Mouse (Mus musculus): ENCODE measurements at regions not wholly inside any gene's neighbourhood (a gene's known extent, or its start where the extent isn't known, plus 50 kb on each side); places are given as distances from the start of the nearest gene placed in this dataset.

DNA sequence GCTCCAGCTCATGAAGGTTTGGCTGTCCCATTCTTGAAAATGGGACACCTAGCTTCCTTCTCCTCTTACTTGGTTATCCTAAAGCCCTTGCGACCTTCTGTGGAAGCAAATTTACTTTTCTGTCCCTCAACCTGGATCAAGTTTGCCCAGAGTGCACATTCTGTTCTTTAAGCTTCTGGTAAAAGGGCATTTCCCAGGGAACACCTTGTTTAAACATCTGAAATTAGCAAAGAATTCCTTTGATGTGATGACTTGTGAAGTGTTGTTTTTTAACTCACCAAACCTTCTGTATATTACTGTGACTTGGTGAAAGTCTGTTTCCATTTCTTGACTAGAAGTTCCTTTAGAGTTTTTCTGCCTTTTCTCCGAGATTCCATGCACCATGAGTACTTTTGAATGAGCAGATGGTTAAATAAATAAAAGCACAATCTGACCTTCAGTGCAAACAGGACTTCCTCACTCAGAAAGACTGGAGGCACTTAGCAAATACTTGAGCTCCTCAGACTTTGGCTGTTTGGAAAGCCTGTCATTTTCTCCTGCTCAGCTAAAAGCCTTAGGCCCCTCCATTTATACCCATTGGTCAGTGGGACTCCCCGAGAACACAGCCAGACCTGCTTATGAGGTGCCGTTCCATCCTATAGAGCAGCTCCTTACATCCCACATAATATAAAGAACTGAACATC lies 69.3 kb upstream of the Rprm start:
- DNase-seq (ENCODE audit: low read depth, low spot score) = no peak

- DNase-seq (ENCODE audit: low read depth, low spot score) = peak; percentile 91
These were observed 73.6 kb upstream of the Rprm start for GRCm38 (mm10) chr2:54158689-54159630.

DNA sequence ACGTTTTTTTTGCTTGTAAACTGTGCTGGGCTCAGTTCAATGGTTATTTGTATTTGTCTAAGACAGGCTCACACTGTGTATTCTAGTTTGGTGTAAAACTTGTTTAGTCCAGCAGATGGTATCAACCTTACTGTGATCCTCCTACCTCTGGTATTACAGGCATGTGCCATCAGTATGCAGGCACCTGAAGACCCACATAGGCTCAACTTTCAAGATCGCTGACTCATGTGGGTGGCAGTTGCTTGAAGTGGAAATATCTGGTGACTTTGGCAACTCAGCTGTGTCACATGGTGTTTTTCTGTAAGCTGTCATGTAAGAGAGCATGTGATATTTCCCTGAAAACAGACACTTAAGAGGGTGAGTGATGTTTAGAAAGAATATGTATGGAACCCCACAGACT lies 92.2 kb upstream of the Rprm start:
- peak; percentile 5 for DNase-seq (ENCODE audit: low read depth, low spot score)

GRCm38 (mm10) chr2:54190828-54191227 lies 105.5 kb upstream of the Rprm start:
- no peak for DNase-seq (ENCODE audit: low read depth, low spot score)

GRCm38 (mm10) chr2:54198343-54198742 lies 113.0 kb upstream of the Rprm start:
- no peak for DNase-seq (ENCODE audit: low read depth, low spot score)

- DNase-seq (ENCODE audit: low read depth, low spot score) = no peak
These were observed 130.2 kb upstream of the Rprm start for GRCm38 (mm10) chr2:54215597-54215996.

DNA sequence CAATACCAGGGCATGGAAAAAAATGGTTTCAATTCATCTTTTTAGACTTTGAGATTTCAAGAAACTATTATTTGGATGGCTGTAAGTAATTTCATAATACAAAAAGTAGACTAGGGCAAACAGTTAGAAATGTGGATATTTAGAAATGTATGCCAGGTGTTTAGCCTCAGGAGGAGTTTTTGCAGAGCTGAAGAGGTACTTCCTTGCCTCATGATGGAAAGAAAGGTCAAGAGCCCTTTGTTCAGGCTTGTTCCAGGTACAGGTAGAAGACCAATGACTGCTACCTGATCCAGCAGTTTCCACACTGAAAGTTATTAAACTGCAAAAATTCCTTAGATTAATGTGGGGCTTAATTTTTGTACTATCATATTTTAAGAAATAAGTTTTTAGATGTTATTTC lies 143.3 kb upstream of the Rprm start:
- no peak for DNase-seq (ENCODE audit: low read depth, low spot score)

- DNase-seq (ENCODE audit: low read depth, low spot score) = no peak
These were observed 143.7 kb upstream of the Rprm start for GRCm38 (mm10) chr2:54229016-54229415.

GRCm38 (mm10) chr2:54236760-54237159 lies 151.4 kb upstream of the Rprm start:
- no peak for DNase-seq (ENCODE audit: low read depth, low spot score)

DNA sequence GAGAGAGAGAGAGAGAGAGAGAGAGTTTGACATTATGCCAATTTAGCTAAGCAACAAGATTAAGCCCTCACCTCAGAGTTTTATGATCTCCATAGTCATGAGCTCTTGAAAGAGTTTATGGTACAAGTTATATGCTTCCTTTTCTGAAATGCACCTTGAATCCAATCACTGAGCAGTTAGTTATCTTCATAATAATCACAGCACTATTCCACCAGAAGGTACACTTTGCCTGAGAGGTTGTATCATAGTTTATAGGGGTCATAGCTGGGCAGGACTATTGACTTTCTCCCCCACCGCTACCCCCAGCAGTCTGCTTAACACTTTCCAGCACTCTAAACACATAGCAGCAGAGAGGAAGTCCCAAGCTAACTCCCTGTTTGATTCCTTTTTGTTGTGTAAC lies 151.8 kb upstream of the Rprm start:
- no peak for DNase-seq (ENCODE audit: low read depth, low spot score)

DNA sequence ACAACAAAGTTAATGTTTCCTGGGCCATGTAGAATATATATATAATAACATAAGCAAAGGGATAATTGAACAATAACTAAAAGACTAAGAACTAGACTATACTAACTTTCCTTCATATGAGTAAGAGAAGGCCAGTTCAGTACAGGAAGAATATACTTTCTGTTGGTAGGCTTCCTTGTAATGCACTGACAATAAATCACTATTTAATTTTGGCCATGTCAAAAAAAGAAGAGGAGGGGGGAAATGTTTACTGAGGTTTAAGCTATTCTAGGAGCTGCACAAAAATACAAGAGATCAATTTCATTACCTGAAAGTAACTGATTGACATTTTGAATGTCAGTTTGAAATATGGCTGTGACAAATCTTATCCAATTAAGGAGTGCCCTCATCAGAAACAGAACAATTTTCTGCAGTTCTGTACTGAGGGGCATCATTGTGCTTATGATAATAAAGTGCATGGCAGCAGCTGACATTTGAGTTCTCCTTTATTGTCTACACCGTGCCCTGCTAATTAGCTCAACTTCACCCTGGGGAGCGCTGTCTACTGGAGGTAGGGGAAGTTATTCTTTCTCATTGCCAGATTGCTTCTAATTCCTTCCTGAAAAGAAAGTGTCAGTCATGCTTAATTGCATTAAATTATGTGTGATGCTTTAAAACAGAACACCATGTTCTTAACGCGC lies 171.2 kb upstream of the Galnt13 start:
- DNase-seq (ENCODE audit: low read depth, low spot score) = no peak

DNA sequence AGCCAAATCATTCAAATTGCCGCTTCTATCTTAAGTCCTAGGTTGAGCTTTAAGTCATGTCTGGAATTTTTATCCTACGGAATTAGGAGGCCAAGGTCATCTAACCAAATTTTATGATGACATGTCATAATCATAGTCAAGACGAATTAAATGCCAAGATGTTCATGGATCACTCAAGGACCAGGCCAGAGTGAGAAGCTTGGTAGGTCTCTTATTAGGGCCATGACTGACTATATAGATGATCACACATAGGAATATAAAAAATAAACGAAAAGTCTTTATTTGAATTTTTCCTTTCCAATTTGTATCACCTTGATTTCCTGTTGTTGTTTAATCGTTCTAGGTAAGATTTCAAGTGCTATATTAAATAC lies 170.7 kb upstream of the Galnt13 start:
- no peak for DNase-seq (ENCODE audit: low read depth, low spot score)

DNA sequence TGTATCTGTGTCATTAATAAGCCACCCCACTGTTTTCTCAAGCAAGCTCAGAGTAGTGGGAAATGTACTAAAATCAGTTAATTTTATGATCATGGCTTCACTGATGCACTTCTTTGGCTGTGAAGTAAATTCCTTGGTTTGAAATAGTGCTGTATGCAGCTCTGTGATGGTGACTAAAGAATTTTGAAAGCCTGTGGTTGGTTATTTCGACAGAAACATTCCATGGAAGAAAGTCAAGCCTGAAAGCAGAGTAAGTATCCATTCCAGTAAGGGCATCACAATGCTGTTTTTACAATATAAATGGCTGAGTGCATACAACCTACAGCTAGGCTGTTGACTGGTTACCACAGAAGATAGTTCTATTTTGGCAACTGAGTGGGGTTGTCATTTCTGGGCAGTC lies 154.2 kb upstream of the Galnt13 start:
- no peak for DNase-seq (ENCODE audit: low read depth, low spot score)

- no peak for DNase-seq (ENCODE audit: low read depth, low spot score)
These were observed 152.2 kb upstream of the Galnt13 start for GRCm38 (mm10) chr2:54283876-54284275.

- DNase-seq (ENCODE audit: low read depth, low spot score) = no peak
These were observed 130.6 kb upstream of the Galnt13 start for GRCm38 (mm10) chr2:54305473-54305872.

GRCm38 (mm10) chr2:54318559-54318958 lies 117.6 kb upstream of the Galnt13 start:
- DNase-seq (ENCODE audit: low read depth, low spot score) = no peak

DNA sequence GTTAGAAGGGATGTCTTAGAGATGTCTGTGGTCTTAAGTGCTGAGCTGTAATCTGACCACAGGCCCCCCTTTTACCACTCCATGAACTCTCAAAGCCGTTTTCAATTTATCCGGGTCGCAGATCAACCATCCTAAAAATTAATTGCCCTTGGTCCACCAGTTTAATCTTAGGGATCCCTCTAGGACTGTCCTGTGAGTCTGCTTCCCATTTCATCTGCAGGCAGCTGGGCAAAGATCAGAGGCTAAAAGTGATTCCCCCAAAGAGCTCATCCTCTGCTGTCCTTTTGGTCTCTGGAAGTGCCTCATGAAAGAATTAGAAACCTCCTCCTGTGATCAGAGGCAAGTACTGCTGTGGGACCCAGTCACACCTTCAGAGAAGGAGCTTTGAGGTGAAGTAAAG lies 69.2 kb upstream of the Galnt13 start:
- peak; percentile 43 for DNase-seq (ENCODE audit: low read depth, low spot score)

- DNase-seq (ENCODE audit: low read depth, low spot score) = no peak
These were observed 56.8 kb upstream of the Galnt13 start for GRCm38 (mm10) chr2:54379279-54379678.

Measured in R1 (cell line).